Mouse (Mus musculus) left cerebral cortex, postnatal 25 days (tissue): ENCODE measurements around the gene Snap25. TPM values are rescaled to one million over a fixed set of nuclear protein-coding genes. Genes with fewer than 3 reads are reported as not detected.

Experiments used
- DNase-seq, 2 experiments: peaks; one replicate each; pipeline ENCODE4 v3.0.0; 2022; ENCODE audit warnings: low spot score in 2 of 2, mixed read lengths in 1 of 2
- intact Hi-C: fragments of 180-260 bp; cut with DNase I; formaldehyde crosslinking; loops from one replicate; pipeline ENCODE4 v1.15.1; 2025
- total RNA-seq, 2 experiments: library from RNA; stranded (reverse); gene quantifications; 2 replicates each; pipeline ENCODE4 v1.2.3; 2021

Snap25 gene
- total RNA-seq, 2 experiments from 2014 or later, result 2,524 to 2,644 TPM

GRCm38 (mm10) chr2:136798887-136799430, 85.7 kb downstream of the Snap25 start:
- DNase-seq, result peak in 1 of 2 experiments; percentile 76
- intact Hi-C loops, result no loop called here

GRCm38 (mm10) chr2:136801102-136801501, 87.8 kb downstream of the Snap25 start:
- no peak for DNase-seq
- intact Hi-C loops, result no loop called here

- intact Hi-C loops, result loop anchor here (2.0 kb wide), 2 partner anchors 13 to 89 kb away; partner anchors contain the start of gene Snap25
- peak in 1 of 2 experiments; percentile 58 for DNase-seq
Measured at GRCm38 (mm10) chr2:136802076-136802475, 88.8 kb downstream of the Snap25 start.

- intact Hi-C loops, result loop anchor here (1.0 to 2.0 kb wide), 3 partner anchors 14 to 90 kb away; partner anchors contain the start of gene Snap25
Measured at GRCm38 (mm10) chr2:136803142-136803541, 89.9 kb downstream of the Snap25 start.

GRCm38 (mm10) chr2:136807992-136808726, 94.9 kb downstream of the Snap25 start:
- peak in 1 of 2 experiments; percentile 70 for DNase-seq
- intact Hi-C loops, result no loop called here

More at GRCm38 (mm10) chr2:136803142-136803541, 89.9 kb downstream of the Snap25 start:
- peak; percentile 60 to 93 for DNase-seq

- DNase-seq, result no peak
- intact Hi-C loops, result no loop called here
Measured at GRCm38 (mm10) chr2:136811331-136811730, 98.1 kb downstream of the Snap25 start.

- peak; percentile 30 to 46 for DNase-seq
- intact Hi-C loops, result no loop called here
Measured at GRCm38 (mm10) chr2:136816717-136817400, 103.6 kb downstream of the Snap25 start.

- intact Hi-C loops, result no loop called here
- DNase-seq, result no peak
Measured at GRCm38 (mm10) chr2:136823751-136824716, 110.8 kb downstream of the Snap25 start.

GRCm38 (mm10) chr2:136827612-136828011, 114.4 kb downstream of the Snap25 start:
- intact Hi-C loops, result no loop called here
- DNase-seq, result no peak

Other genes with a start within 250 kb of the Snap25 start
- 1 to 10 TPM; 1.1 to 1.8 TPM for gene Ankef1, start 211.5 kb upstream of the Snap25 start, total RNA-seq
- gene AL731706.2, start 172.2 kb downstream of the Snap25 start, total RNA-seq, result 10 to 100 TPM; 12.8 to 45.7 TPM
- gene Slx4ip, start 177.8 kb downstream of the Snap25 start, total RNA-seq, result 1 to 10 TPM; 9.3 to 10.0 TPM
- gene AL731706.1, start 177.9 kb downstream of the Snap25 start, total RNA-seq, result 1 to 10 TPM; 5.9 to 9.0 TPM
- gene Mkks, start 177.9 kb downstream of the Snap25 start, total RNA-seq, result 10 to 100 TPM; 37.3 to 38.4 TPM